Mouse (Mus musculus) embryonic fibroblast, embryonic 13.5 days (primary cell): ENCODE data around the gene Ppp1r9a.

Experiments
- CTCF ChIP-seq: IDR thresholded peaks from 2 replicates; pipeline ENCODE4 v1.5.1; 2011; ENCODE audit warnings: mild to moderate bottlenecking, control low read depth, low read length, moderate library complexity, borderline replicate concordance; ENCODE audit not compliant: insufficient read depth
- POLR2A ChIP-seq: IDR thresholded peaks from 2 replicates; pipeline ENCODE4 v1.6.1; 2011; ENCODE audit warnings: low read depth, mild to moderate bottlenecking, control low read depth, low read length, moderate library complexity

DNA sequence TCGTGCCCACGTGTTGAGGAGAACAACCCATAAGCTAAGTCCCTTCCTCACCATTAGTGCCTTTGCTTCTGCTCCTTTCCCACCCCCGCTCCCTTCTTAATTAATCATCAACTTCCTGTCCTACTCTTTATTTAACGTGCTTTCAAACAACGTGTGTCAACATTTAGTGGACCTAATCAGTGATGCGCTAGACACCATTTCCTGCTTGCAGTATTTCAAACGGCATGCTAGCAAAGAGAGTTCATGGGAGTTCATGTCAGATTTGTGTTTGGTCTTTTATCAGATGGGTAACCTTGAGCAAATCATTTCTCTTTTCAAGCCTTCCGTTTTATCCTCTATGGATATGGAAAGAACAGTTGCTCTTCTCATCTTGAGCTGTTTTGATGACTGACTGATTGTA is 210.4 kb downstream of the Ppp1r9a start:
- TF ChIP-seq POLR2A (no peak), CTCF (no peak)
